Mouse (Mus musculus): ENCODE data around the gene Rab35. TPM values are rescaled to one million over a fixed set of nuclear protein-coding genes. Genes with fewer than 3 reads are reported as not detected.

Gene Rab35
- total RNA-seq, 2 experiments from 2014 or later: 54.0 to 57.2 TPM

GRCm38 (mm10) chr5:115649699-115650098 lies 18.0 kb downstream of the Rab35 start:
- no peak for DNase-seq

- DNase-seq: no peak
These were observed 19.2 kb downstream of the Rab35 start for GRCm38 (mm10) chr5:115650885-115651284.

DNA sequence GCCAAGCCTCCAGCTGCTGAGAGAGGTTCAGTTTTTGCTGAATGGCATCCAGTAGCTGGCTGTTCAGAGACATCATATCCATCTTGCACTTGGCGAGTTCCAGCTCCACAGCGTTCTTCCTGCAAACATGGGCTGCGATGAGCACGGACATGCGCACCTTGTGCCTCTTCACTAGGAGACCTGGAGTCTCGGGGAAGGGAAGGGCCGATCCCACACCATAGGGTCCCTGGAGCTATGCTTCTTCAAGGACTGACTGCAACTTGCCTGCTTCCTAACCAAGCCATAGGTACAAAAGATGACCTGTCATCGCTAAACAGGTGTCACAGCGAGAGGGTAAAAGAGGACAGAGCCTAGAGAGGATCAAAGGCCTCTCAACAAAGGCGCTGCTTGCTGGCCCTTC lies 20.1 kb downstream of the Rab35 start:
- no peak for DNase-seq

DNA sequence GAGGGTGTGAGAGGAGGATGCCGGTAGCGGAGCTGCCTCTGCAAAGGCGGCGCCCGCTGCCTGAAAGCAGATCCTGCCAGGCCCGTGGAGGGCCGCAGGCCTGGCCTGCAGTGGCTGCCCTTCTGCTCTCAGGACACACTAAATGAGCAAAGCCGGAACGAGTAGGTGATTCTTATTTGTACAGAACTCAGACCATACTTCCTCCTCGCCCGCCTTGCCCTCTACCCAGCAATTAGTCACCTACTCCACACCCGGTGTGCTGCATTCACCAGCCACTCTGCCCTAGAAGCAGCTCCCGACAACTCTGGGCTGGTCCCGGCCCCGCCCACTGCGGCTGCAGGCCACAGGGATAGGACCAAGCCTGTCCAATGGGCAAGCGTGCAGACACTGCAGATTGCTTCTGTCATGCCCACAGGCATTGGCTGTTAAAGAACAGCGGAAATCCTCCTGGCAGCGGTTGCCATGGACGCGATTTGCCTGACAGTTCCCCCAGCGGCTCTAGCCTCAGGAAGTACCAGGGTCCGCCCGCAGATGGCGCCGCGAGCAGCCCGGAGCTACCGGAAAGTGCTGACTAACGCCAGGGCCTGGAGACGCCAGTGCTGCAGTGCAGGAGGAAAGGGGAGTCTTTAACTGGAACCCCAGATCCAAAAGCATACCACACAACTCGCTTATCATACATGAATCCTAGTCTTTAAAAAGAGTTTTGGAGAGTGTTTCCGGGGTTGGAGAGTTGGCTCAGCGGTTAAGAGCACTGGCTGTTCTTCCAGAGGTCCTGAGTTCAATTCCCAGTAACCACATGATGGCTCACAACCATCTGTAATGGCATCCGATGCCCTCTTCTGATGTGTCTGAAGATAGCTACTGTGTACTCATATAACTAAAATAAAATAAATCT lies 21.2 kb downstream of the Rab35 start:
- DNase-seq: peak; percentile 100

GRCm38 (mm10) chr5:115653776-115654175 lies 22.1 kb downstream of the Rab35 start:
- no peak for DNase-seq

GRCm38 (mm10) chr5:115656677-115657076 lies 25.0 kb downstream of the Rab35 start:
- DNase-seq: no peak

GRCm38 (mm10) chr5:115657234-115657633 lies 25.5 kb downstream of the Rab35 start:
- no peak for DNase-seq

DNA sequence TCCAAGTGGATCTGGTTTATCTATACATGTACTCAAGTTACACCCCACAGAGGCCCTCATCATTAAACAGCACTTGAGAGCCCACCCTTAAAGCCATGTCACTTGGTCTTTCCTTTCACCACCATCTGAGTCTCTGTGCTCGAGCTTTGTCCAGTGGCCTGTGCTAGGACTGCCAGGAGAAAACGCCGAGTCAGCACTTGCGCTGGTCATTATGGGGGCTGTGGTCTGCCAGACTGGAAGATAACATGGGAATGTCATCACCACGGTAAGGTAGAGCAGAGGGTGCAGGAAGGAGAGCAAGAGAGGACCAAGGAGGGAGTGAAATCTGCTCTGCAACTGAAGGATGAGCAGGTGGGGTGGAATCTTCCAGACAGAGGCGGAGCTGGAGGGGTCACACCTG lies 26.6 kb downstream of the Rab35 start:
- DNase-seq: no peak

DNA sequence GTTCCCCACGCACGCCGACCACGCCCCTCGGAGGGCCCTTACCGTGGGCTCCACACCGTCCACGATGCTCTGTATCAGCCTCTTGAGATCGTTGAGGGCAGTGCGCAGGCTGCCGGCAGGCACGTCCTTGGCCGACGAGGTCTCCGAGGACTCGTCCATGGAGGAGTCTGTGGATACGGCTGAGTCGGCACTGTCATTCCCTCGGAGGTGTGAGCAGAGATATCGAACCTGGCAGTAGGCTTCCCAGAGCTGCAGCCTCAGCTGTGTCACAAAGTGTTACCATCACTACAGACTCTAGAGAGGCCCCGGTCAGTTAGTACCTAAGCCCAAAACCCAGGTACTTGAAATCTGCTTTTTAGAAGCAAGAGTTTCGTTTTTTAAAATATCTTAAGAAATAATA lies 30.9 kb downstream of the Rab35 start:
- DNase-seq: no peak

GRCm38 (mm10) chr5:115666366-115667065 lies 34.8 kb downstream of the Rab35 start:
- no peak for DNase-seq

GRCm38 (mm10) chr5:115667210-115667609 lies 35.5 kb downstream of the Rab35 start:
- no peak for DNase-seq

DNA sequence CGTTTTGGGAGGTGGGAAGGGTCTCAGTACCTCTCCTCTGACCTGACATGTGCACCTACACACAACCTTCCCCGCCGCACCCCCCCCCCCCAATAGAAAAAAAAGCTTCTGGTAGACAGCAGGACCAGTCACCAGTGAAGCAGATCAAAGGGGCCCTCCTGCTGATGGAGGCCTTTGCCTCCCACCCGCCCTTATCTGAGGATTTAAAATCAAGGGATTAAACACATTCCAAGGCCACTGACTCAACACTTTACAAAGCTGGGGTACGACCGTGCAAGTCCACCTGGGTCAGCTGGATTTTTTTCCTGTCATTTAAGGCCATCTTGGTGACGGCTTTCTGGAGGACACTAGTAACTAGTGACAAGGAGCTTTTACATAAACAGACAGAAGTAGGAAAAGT lies 36.2 kb downstream of the Rab35 start:
- DNase-seq: no peak

DNA sequence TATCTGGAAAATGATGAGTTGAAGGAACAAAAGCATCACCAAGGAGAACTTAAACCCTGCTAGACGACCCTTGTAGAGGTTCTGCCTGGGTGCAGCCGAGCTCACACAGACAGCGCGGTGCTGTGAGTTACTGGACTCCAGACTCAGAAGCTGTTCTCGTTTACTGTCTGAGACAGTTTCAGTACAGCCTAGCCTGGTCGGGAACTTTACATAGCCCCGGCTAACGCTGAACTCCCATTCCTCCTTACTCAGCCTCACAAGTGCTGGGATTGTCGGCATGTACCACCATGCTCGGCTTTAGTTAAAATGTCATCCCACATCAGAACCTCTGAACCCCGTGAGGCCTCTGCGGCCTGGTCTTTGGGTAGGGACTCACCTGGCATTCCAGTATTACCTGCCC lies 37.3 kb downstream of the Rab35 start:
- no peak for DNase-seq

- DNase-seq: no peak
These were observed 38.3 kb downstream of the Rab35 start for GRCm38 (mm10) chr5:115669974-115670373.

GRCm38 (mm10) chr5:115670406-115670805 lies 38.7 kb downstream of the Rab35 start:
- DNase-seq: no peak

DNA sequence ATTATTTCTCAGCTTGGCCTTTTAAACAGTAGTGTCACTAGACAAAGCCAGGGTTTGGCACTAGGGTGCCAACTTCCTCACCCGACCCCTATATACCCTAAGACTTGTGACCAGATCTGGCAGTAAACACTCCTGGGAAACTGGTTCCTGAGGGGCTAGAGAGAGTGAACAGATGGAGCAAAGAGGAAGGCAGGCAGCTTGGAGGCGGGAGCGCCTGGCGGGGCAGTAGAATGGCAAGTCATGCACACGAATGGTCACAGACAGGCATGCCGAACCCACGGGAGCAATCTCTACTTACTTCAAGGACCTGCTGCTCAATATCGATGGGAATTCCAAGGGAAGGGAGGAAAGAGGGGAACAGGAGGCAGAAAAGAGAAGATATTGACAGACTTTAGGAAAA lies 40.1 kb downstream of the Rab35 start:
- no peak for DNase-seq

DNA sequence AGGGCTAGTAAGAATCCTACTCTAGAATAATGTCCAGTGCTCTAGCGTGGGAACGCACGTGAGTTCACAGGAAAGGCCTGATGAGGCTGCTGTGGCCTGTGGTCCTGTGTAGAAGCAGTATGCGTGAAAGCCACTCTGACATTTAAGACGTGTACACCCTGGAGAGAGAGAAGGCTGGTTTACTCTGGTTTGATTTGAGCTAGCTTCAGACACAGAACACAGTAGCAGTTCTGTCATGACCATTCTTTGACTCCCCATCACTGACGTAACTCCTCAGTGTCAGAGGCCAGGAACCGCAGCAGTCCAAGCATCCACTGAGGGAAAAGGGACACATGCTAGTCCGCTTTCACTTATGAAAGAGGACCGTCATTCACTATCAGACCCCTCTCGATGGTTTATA lies 53.4 kb downstream of the Rab35 start:
- DNase-seq: no peak

DNA sequence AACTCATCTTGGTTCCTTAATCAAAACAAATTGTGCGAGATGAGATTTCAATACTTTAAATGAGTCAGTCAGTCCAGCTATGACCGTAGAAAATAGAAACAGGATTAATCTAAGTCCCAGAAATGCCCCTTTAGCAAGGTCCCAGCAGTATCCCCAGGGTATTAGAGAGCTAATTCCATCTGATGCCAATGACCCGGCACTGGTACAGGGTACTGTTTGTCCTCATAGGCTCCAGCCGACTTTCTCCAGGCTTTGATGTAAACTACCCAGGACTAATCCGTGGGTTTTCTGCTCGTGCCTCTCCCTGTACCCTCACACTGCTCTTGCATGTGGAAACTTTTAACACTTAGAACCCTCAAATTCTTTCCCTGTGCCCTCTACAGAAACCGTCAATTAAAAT lies 55.0 kb downstream of the Rab35 start:
- DNase-seq: no peak

- DNase-seq: no peak
These were observed 61.6 kb downstream of the Rab35 start for GRCm38 (mm10) chr5:115693271-115693670.

- DNase-seq: no peak
These were observed 63.6 kb downstream of the Rab35 start for GRCm38 (mm10) chr5:115695191-115695770.

GRCm38 (mm10) chr5:115696811-115697210 lies 65.1 kb downstream of the Rab35 start:
- no peak for DNase-seq
